Mouse (Mus musculus): Measurements from ENCODE around the gene Trim62. TPM values are rescaled to one million over a fixed set of nuclear protein-coding genes. Genes with fewer than 3 reads are reported as not detected.

Gene Trim62
- total RNA-seq, 1 experiment from 2014 or later, result 17.9 TPM

- no peak for DNase-seq
Observed at GRCm38 (mm10) chr4:128959676-128960075, 76.3 kb downstream of the Trim62 start.

Other genes starting within 250 kb of the Trim62 start
- 67.8 and 70.3 TPM in 2 replicates for gene Phc2, start 228.9 kb upstream of the Trim62 start, total RNA-seq (2021)
- gene A3galt2, start 128.2 kb upstream of the Trim62 start, total RNA-seq (2021), result 0.27 TPM in 1 of 2 replicates, not detected in the other
- 30.3 and 38.6 TPM in 2 replicates for gene Zfp362, start 77.5 kb upstream of the Trim62 start, total RNA-seq (2021)
- gene Azin2, start 78.9 kb downstream of the Trim62 start, total RNA-seq (2021), result 36.0 and 44.8 TPM in 2 replicates
- gene Ak2, start 108.4 kb downstream of the Trim62 start, total RNA-seq (2021), result 121 and 128 TPM in 2 replicates
- 20.5 and 29.8 TPM in 2 replicates for gene Rnf19b, start 174.7 kb downstream of the Trim62 start, total RNA-seq (2021)
- not detected in 2 replicates for gene Tmem54, start 222.0 kb downstream of the Trim62 start, total RNA-seq (2021)
- gene Hpca, start 238.5 kb downstream of the Trim62 start, total RNA-seq (2021), result 0.81 and 1.2 TPM in 2 replicates